Mouse (Mus musculus): ENCODE data around the gene Focad.

The Focad gene

DNA sequence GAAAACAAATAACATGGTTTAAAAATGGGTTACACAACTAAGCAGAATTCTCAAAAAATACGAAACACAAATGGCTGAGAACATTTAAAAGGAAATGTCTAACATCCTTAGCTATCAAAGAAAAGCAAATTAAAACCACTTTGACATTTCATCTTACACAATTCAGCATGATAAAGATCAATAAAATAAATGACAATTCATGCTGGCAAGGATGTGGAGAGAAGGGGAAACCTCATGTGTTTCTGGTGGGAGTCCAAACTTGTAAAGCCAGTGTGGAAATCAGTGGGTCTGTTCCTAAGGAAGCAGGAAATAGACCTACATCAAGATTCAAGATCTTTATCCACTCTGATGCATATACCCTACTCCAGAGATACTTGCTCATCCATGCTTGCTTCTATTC, 363.7 kb downstream of the Focad start:
- DNase-seq (ENCODE audit: low read depth), result no peak

GRCm38 (mm10) chr4:88458673-88459072, 364.2 kb downstream of the Focad start:
- DNase-seq (ENCODE audit: low read depth), result no peak

Measured in c-Kit-positive CD71-positive TER-119-negative erythroid progenitor cells, embryonic 14.5 days (primary cell).